Mouse (Mus musculus): ENCODE data around the gene Gm17689.

The Gm17689 gene

GRCm38 (mm10) chr9:36582535-36582934, at the start of gene Gm17689:
Gene Gm17689, minus strand, starts transcription at chr9:36582635.
- DNase-seq (ENCODE audit: low read depth, low spot score): no peak

DNA sequence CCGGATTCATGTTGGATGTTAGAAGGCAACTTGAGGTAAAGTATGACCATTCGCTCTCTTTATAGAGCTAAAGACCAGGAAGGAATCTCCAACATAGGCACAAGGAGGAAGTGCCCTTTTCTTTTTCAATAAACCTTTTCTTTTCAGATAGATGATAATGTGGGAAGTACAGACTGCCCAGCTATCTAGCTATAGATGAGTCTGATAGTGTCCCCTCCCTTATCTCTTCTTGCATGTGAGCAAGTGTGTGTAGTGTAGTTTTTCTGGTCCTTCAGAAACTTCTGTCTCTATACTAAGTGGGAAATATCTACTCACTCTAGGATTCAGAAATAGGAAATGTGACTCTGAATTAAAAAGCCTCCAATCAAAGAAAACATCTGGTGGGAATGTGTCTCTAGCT, 40.6 kb downstream of the Gm17689 start, which contains the start of gene Gm5615:
TSS of gene Gm5615 (minus strand) at position 101 of the 400 bp plus-strand sequence.
- no peak for DNase-seq (ENCODE audit: low read depth, low spot score)

Measured in c-Kit-negative CD71-positive TER-119-positive erythroid progenitor cells, embryonic 14.5 days (primary cell).